Mouse (Mus musculus): Measurements from ENCODE around the gene Kif26a. TPM values are rescaled to one million over a fixed set of nuclear protein-coding genes. Genes with fewer than 3 reads are reported as not detected.

The Kif26a gene
- total and polyA plus RNA-seq, 2 experiments: 0.28 to 0.84 TPM

- H3K4me3 ChIP-seq (ENCODE audit: insufficient read depth, low read depth, low read length): no peak overlapping the region
- no peaks in the 10 kb centered on the region for H3K27me3 ChIP-seq (ENCODE audit: control insufficient read depth, insufficient read depth, low read length)
- TF ChIP-seq POLR2A (IDR thresholded peaks at IDR 0.05; ENCODE audit: extremely low read depth, insufficient read depth, low read length) (no peak), CTCF (IDR thresholded peaks at IDR 0.05; ENCODE audit: low read depth, low read length) (no peak)
- peak overlapping the region; percentile 23; the same call in 1 of the 2 replicates for H3K9ac ChIP-seq (ENCODE audit: low read depth, low read length)
- H3K4me1 ChIP-seq (ENCODE audit: control insufficient read depth, insufficient read depth, low read length): peaks cover 33% of the 10 kb centered on the region
- peaks cover 7% of the 10 kb centered on the region for H3K79me2 ChIP-seq (ENCODE audit: control insufficient read depth, insufficient read depth, low read length)
- peak overlapping the region; percentile 27 for H3K27ac ChIP-seq (replicated peaks; ENCODE audit: insufficient read depth, low read depth, low read length)
- DNase-seq (ENCODE audit: extremely low read depth, low read depth, low spot score): peak; percentile 58
- WGBS: 57% methylated on average over 6 of the region's 6 CpGs
- peaks cover 5% of the 10 kb centered on the region; the same call in 1 of the 2 replicates for H3K36me3 ChIP-seq (ENCODE audit: control insufficient read depth, insufficient read depth, low read length)
These were observed 33.8 kb upstream of the Kif26a start for GRCm38 (mm10) chr12:112112235-112112634.

GRCm38 (mm10) chr12:112112686-112113396 lies 33.2 kb upstream of the Kif26a start:
- H3K27ac ChIP-seq (replicated peaks; ENCODE audit: insufficient read depth, low read depth, low read length): no peak overlapping the region
- H3K4me3 ChIP-seq (ENCODE audit: insufficient read depth, low read depth, low read length): no peak overlapping the region
- DNase-seq (ENCODE audit: extremely low read depth, low read depth, low spot score): no peak
- TF ChIP-seq CTCF (IDR thresholded peaks at IDR 0.05; ENCODE audit: low read depth, low read length) (no peak), POLR2A (IDR thresholded peaks at IDR 0.05; ENCODE audit: extremely low read depth, insufficient read depth, low read length) (no peak)
- H3K9ac ChIP-seq (ENCODE audit: low read depth, low read length): no peak overlapping the region
- 39% methylated on average over 13 of the region's 13 CpGs for WGBS
- peaks cover 5% of the 10 kb centered on the region; the same call in 1 of the 2 replicates for H3K36me3 ChIP-seq (ENCODE audit: control insufficient read depth, insufficient read depth, low read length)
- peaks cover 33% of the 10 kb centered on the region for H3K4me1 ChIP-seq (ENCODE audit: control insufficient read depth, insufficient read depth, low read length)
- H3K27me3 ChIP-seq (ENCODE audit: control insufficient read depth, insufficient read depth, low read length): no peaks in the 10 kb centered on the region
- peaks cover 4% of the 10 kb centered on the region for H3K79me2 ChIP-seq (ENCODE audit: control insufficient read depth, insufficient read depth, low read length)

GRCm38 (mm10) chr12:112113710-112114109 lies 32.3 kb upstream of the Kif26a start:
- Histone ChIP-seq H3K4me1 (ENCODE audit: control insufficient read depth, insufficient read depth, low read length) (peaks cover 33% of the 10 kb centered on the region), H3K4me3 (ENCODE audit: insufficient read depth, low read depth, low read length) (no peak overlapping the region), H3K36me3 (ENCODE audit: control insufficient read depth, insufficient read depth, low read length) (peaks cover 5% of the 10 kb centered on the region; the same call in 1 of the 2 replicates), H3K27ac (replicated peaks; ENCODE audit: insufficient read depth, low read depth, low read length) (no peak overlapping the region), H3K79me2 (ENCODE audit: control insufficient read depth, insufficient read depth, low read length) (peaks cover 4% of the 10 kb centered on the region; the same call in 1 of the 2 replicates), H3K9ac (ENCODE audit: low read depth, low read length) (no peak overlapping the region), H3K27me3 (ENCODE audit: control insufficient read depth, insufficient read depth, low read length) (no peaks in the 10 kb centered on the region)
- WGBS: 15% methylated on average over 7 of the region's 7 CpGs
- DNase-seq (ENCODE audit: extremely low read depth, low read depth, low spot score): peak; percentile 70
- TF ChIP-seq POLR2A (IDR thresholded peaks at IDR 0.05; ENCODE audit: extremely low read depth, insufficient read depth, low read length) (no peak), CTCF (IDR thresholded peaks at IDR 0.05; ENCODE audit: low read depth, low read length) (peak; percentile 100)

GRCm38 (mm10) chr12:112117006-112117405 lies 29.0 kb upstream of the Kif26a start:
- Histone ChIP-seq H3K4me1 (ENCODE audit: control insufficient read depth, insufficient read depth, low read length) (peaks cover 11% of the 10 kb centered on the region; the same call in 1 of the 2 replicates), H3K27ac (replicated peaks; ENCODE audit: insufficient read depth, low read depth, low read length) (no peak overlapping the region), H3K79me2 (ENCODE audit: control insufficient read depth, insufficient read depth, low read length) (peaks cover 3% of the 10 kb centered on the region; the same call in 1 of the 2 replicates), H3K9ac (ENCODE audit: low read depth, low read length) (no peak overlapping the region), H3K4me3 (ENCODE audit: insufficient read depth, low read depth, low read length) (no peak overlapping the region), H3K27me3 (ENCODE audit: control insufficient read depth, insufficient read depth, low read length) (no peaks in the 10 kb centered on the region), H3K36me3 (ENCODE audit: control insufficient read depth, insufficient read depth, low read length) (peaks cover 15% of the 10 kb centered on the region; the same call in 1 of the 2 replicates)
- DNase-seq (ENCODE audit: extremely low read depth, low read depth, low spot score): no peak
- 74% methylated on average over 5 of the region's 5 CpGs for WGBS
- TF ChIP-seq POLR2A (IDR thresholded peaks at IDR 0.05; ENCODE audit: extremely low read depth, insufficient read depth, low read length) (no peak), CTCF (IDR thresholded peaks at IDR 0.05; ENCODE audit: low read depth, low read length) (no peak)

GRCm38 (mm10) chr12:112117649-112118048 lies 28.4 kb upstream of the Kif26a start:
- Histone ChIP-seq H3K79me2 (ENCODE audit: control insufficient read depth, insufficient read depth, low read length) (no peaks in the 10 kb centered on the region), H3K4me3 (ENCODE audit: insufficient read depth, low read depth, low read length) (no peak overlapping the region), H3K4me1 (ENCODE audit: control insufficient read depth, insufficient read depth, low read length) (peaks cover 6% of the 10 kb centered on the region; the same call in 1 of the 2 replicates), H3K27me3 (ENCODE audit: control insufficient read depth, insufficient read depth, low read length) (no peaks in the 10 kb centered on the region), H3K36me3 (ENCODE audit: control insufficient read depth, insufficient read depth, low read length) (peaks cover 17% of the 10 kb centered on the region; the same call in 1 of the 2 replicates), H3K27ac (replicated peaks; ENCODE audit: insufficient read depth, low read depth, low read length) (no peak overlapping the region), H3K9ac (ENCODE audit: low read depth, low read length) (no peak overlapping the region)
- TF ChIP-seq CTCF (IDR thresholded peaks at IDR 0.05; ENCODE audit: low read depth, low read length): no peak
- TF ChIP-seq POLR2A (IDR thresholded peaks at IDR 0.05; ENCODE audit: extremely low read depth, insufficient read depth, low read length): no peak
- no peak for DNase-seq (ENCODE audit: extremely low read depth, low read depth, low spot score)
- 81% methylated on average over 7 of the region's 7 CpGs for WGBS

GRCm38 (mm10) chr12:112121188-112121587 lies 24.8 kb upstream of the Kif26a start:
- TF ChIP-seq POLR2A (IDR thresholded peaks at IDR 0.05; ENCODE audit: extremely low read depth, insufficient read depth, low read length): no peak
- TF ChIP-seq CTCF (IDR thresholded peaks at IDR 0.05; ENCODE audit: low read depth, low read length): no peak
- DNase-seq (ENCODE audit: extremely low read depth, low read depth, low spot score): no peak
- WGBS: 74% methylated on average over 3 of the region's 3 CpGs

More at GRCm38 (mm10) chr12:112121188-112121587, 24.8 kb upstream of the Kif26a start:
- no peaks in the 10 kb centered on the region for H3K27me3 ChIP-seq (ENCODE audit: control insufficient read depth, insufficient read depth, low read length)
- no peak overlapping the region for H3K27ac ChIP-seq (replicated peaks; ENCODE audit: insufficient read depth, low read depth, low read length)
- H3K9ac ChIP-seq (ENCODE audit: low read depth, low read length): no peak overlapping the region
- no peaks in the 10 kb centered on the region for H3K4me1 ChIP-seq (ENCODE audit: control insufficient read depth, insufficient read depth, low read length)
- H3K4me3 ChIP-seq (ENCODE audit: insufficient read depth, low read depth, low read length): no peak overlapping the region
- peaks cover 13% of the 10 kb centered on the region; the same call in 1 of the 2 replicates for H3K36me3 ChIP-seq (ENCODE audit: control insufficient read depth, insufficient read depth, low read length)
- no peaks in the 10 kb centered on the region for H3K79me2 ChIP-seq (ENCODE audit: control insufficient read depth, insufficient read depth, low read length)

Measured in liver, adult 2 months (tissue).